Mouse (Mus musculus): Measurements from ENCODE around the gene Gfra4. TPM values are rescaled to one million over a fixed set of nuclear protein-coding genes. Genes with fewer than 3 reads are reported as not detected.

The Gfra4 gene
- polyA plus RNA-seq (2015; fragmentation: Nextera tagmentation; extraction: Ambion mirVana), result 9.8 and 10.9 TPM in 2 replicates

DNA sequence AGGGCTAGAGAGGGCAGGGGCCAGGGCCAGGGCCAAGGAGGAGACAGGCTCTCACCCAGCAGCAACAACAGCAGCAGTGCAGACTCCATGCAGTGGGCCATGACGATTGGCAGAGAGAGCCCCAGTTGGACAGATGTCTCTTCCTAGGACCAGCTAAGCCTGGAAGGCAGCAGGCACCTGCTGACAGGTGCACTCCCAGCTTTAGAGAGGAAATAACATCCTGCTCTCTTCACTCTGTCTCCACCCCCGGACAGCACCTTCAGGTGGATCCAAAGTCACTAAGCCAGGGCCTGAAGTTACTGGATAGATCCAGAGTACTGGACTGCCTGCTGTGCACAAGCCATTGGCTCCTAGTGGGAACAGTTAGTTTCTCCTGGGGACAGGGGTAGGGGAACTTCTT lies at the start of gene Gfra4:
Gene Gfra4, minus strand, starts transcription at position 101 of the 400 bp plus-strand sequence.
- H3K9ac ChIP-seq (ENCODE audit: low read length), result no peak within 1 kb of the TSS
- WGBS, result 74% methylated on average over 2 of the region's 2 CpGs
- no peaks in the 10 kb centered on the region for H3K9me3 ChIP-seq (replicated peaks; ENCODE audit: control insufficient read depth, low read length)
- peaks cover 16% of the 10 kb centered on the region for H3K4me1 ChIP-seq (ENCODE audit: control insufficient read depth, insufficient read depth, low read length)
- no peak within 1 kb of the TSS for H3K27ac ChIP-seq (ENCODE audit: low read length)
- no peak for ATAC-seq (ENCODE audit: insufficient read depth, low FRiP score)
- peaks cover 32% of the 10 kb centered on the region for H3K27me3 ChIP-seq (ENCODE audit: control insufficient read depth, insufficient read depth, low read length)
- H3K4me2 ChIP-seq (ENCODE audit: low read depth, low read length), result no peak within 1 kb of the TSS
- no peaks in the 10 kb centered on the region for H3K36me3 ChIP-seq (ENCODE audit: control insufficient read depth, insufficient read depth, low read length)
- H3K4me3 ChIP-seq (replicated peaks; ENCODE audit: low read length), result no peak within 1 kb of the TSS

DNA sequence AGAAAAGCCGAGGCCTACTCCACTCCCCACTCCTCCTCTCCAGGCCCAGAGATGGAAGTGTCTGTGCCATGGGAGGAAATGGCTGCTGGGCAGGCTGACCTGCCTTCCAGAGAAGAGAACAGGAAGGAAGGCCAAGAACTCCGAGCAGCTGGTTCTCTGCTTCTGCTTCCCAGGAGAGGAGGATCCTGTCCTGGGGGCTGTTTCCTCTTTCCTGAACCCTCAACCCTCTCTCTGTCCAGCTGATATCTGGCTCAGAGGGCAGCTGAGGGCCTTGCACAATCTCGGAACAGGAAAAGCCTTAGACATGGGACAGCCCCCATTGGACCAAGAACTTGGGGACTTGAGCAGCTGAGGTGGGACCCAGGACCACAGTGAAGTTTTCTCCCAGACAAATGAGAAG lies 48.0 kb upstream of the Gfra4 start:
- H3K4me3 ChIP-seq (replicated peaks; ENCODE audit: low read length), result no peak overlapping the region
- H3K27me3 ChIP-seq (ENCODE audit: control insufficient read depth, insufficient read depth, low read length), result no peaks in the 10 kb centered on the region
- no peaks in the 10 kb centered on the region for H3K36me3 ChIP-seq (ENCODE audit: control insufficient read depth, insufficient read depth, low read length)
- H3K9me3 ChIP-seq (replicated peaks; ENCODE audit: control insufficient read depth, low read length), result no peaks in the 10 kb centered on the region
- WGBS, result 69% methylated on average over 3 of the region's 3 CpGs
- no peak overlapping the region for H3K4me2 ChIP-seq (ENCODE audit: low read depth, low read length)
- no peak overlapping the region for H3K9ac ChIP-seq (ENCODE audit: low read length)
- ATAC-seq (ENCODE audit: insufficient read depth, low FRiP score), result no peak
- H3K27ac ChIP-seq (ENCODE audit: low read length), result no peak overlapping the region
- H3K4me1 ChIP-seq (ENCODE audit: control insufficient read depth, insufficient read depth, low read length), result peaks cover 3% of the 10 kb centered on the region

DNA sequence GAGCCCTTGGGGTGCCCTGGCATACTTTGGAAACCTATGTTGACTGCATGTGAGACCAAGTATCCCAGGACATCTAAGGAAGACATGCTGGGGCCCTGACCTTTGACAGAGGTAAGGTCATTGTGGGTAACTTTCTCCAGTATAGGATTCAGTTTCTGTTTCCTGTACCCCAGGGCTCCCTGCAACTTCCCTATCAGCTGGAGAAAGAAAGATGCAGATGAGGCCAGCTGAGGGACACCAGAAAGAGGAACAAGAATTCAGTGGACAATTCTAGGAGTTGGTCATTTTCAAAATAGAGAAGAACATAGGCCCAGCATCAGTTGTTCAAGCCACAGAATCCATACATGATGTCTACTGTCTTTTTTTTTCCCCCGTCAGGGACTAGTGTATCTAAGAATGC lies 46.7 kb upstream of the Gfra4 start:
- Histone ChIP-seq H3K4me1 (ENCODE audit: control insufficient read depth, insufficient read depth, low read length) (no peaks in the 10 kb centered on the region), H3K36me3 (ENCODE audit: control insufficient read depth, insufficient read depth, low read length) (no peaks in the 10 kb centered on the region), H3K27ac (ENCODE audit: low read length) (no peak overlapping the region), H3K27me3 (ENCODE audit: control insufficient read depth, insufficient read depth, low read length) (no peaks in the 10 kb centered on the region), H3K4me2 (ENCODE audit: low read depth, low read length) (no peak overlapping the region), H3K9ac (ENCODE audit: low read length) (no peak overlapping the region), H3K4me3 (replicated peaks; ENCODE audit: low read length) (no peak overlapping the region), H3K9me3 (replicated peaks; ENCODE audit: control insufficient read depth, low read length) (no peaks in the 10 kb centered on the region)
- 80% methylated on average over 1 of the region's 1 CpGs for WGBS
- ATAC-seq (ENCODE audit: insufficient read depth, low FRiP score), result no peak

DNA sequence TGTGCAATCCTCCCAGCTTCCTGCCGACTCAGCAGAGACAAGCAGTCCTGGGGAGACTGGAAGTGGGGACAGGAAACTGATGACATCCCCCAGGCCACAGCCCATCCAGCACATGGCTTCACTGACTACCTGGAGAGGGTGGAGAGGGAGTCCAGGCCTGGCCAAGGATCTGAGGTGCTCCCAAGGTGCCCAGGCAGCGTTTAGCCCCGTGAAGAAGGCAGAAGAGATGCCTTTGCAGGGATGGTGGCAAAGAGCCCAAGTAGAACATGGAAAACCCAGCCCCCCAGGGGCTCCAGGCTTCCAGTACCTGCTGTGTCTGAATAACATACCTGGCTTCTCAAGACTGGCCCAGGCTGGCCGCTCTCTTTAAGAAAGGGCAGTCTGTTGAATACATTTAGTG lies 45.7 kb upstream of the Gfra4 start:
- Histone ChIP-seq H3K4me2 (ENCODE audit: low read depth, low read length) (no peak overlapping the region), H3K9me3 (replicated peaks; ENCODE audit: control insufficient read depth, low read length) (no peaks in the 10 kb centered on the region), H3K9ac (ENCODE audit: low read length) (no peak overlapping the region), H3K27ac (ENCODE audit: low read length) (no peak overlapping the region), H3K36me3 (ENCODE audit: control insufficient read depth, insufficient read depth, low read length) (no peaks in the 10 kb centered on the region), H3K27me3 (ENCODE audit: control insufficient read depth, insufficient read depth, low read length) (no peaks in the 10 kb centered on the region), H3K4me1 (ENCODE audit: control insufficient read depth, insufficient read depth, low read length) (no peaks in the 10 kb centered on the region), H3K4me3 (replicated peaks; ENCODE audit: low read length) (no peak overlapping the region)
- WGBS, result 68% methylated on average over 4 of the region's 4 CpGs
- ATAC-seq (ENCODE audit: insufficient read depth, low FRiP score), result no peak

DNA sequence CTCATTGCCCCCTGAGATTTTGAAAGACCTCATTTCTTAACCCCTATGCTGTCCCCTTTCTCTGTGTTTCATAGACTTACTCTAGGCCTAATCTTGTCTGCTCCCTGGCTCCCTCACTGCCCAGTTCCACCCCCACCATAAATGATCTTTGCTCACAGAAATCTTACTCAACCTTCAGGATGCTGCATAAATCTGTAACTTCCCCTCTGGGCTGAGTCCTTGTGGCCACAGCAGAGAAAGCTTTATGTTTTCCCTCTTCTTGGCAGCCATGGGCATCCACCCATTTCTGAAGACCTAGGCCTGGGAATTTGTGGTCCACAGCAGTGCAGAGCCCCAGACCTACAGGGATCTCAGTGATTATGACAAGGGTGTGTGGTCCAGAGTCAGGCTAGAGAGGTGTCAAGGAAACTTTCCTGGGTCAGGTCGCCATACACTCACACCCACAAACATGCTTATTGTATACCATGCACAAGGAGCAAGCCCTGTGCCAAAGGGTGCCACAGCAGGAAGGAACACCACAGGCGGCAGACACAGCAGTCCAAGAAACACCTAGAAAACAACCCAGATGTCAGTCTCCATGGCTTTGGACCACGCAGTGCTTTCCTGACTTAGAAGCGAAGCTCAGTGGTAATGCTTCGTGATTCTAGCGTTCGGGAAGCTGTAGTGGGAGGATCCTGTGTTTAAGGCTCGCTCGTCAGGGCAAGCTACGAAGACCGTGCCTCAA lies 43.9 kb upstream of the Gfra4 start, which contains the start of gene Siglec1:
Gene Siglec1, minus strand, starts transcription at position 99 of the 724 bp plus-strand sequence.
- ATAC-seq (ENCODE audit: insufficient read depth, low FRiP score), result no peak
- H3K27me3 ChIP-seq (ENCODE audit: control insufficient read depth, insufficient read depth, low read length), result no peaks in the 10 kb centered on the region
- WGBS, result 77% methylated on average over 11 of the region's 11 CpGs
- H3K4me2 ChIP-seq (ENCODE audit: low read depth, low read length), result no peak within 1 kb of the TSS
- H3K9ac ChIP-seq (ENCODE audit: low read length), result no peak within 1 kb of the TSS
- H3K27ac ChIP-seq (ENCODE audit: low read length), result no peak within 1 kb of the TSS
- no peaks in the 10 kb centered on the region for H3K4me1 ChIP-seq (ENCODE audit: control insufficient read depth, insufficient read depth, low read length)
- H3K4me3 ChIP-seq (replicated peaks; ENCODE audit: low read length), result no peak within 1 kb of the TSS
- H3K36me3 ChIP-seq (ENCODE audit: control insufficient read depth, insufficient read depth, low read length), result no peaks in the 10 kb centered on the region
- no peaks in the 10 kb centered on the region for H3K9me3 ChIP-seq (replicated peaks; ENCODE audit: control insufficient read depth, low read length)

DNA sequence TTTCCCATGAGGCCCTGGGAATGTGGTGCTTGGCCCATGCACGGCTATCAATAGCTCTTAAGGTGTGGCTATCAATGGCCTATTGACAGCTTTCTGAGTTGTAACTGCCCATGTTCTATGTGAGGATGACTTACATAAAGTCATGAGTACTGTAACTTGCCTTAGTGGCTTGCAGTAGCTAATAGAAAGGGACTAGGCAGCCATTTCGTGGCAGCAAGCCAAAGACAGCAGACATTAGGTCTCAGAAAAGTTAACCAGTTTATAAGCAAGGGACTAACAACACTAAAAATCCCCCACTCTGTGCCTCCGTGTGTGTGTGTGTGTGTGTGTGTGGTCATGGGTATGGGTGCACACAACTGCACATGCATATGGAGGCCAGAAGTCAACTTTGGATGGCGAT lies 41.3 kb upstream of the Gfra4 start:
- H3K9ac ChIP-seq (ENCODE audit: low read length), result no peak overlapping the region
- H3K27me3 ChIP-seq (ENCODE audit: control insufficient read depth, insufficient read depth, low read length), result no peaks in the 10 kb centered on the region
- no peak overlapping the region for H3K4me2 ChIP-seq (ENCODE audit: low read depth, low read length)
- H3K27ac ChIP-seq (ENCODE audit: low read length), result no peak overlapping the region
- H3K4me3 ChIP-seq (replicated peaks; ENCODE audit: low read length), result no peak overlapping the region
- H3K36me3 ChIP-seq (ENCODE audit: control insufficient read depth, insufficient read depth, low read length), result no peaks in the 10 kb centered on the region
- no peaks in the 10 kb centered on the region for H3K4me1 ChIP-seq (ENCODE audit: control insufficient read depth, insufficient read depth, low read length)
- ATAC-seq (ENCODE audit: insufficient read depth, low FRiP score), result no peak
- 76% methylated on average over 4 of the region's 4 CpGs for WGBS
- no peaks in the 10 kb centered on the region for H3K9me3 ChIP-seq (replicated peaks; ENCODE audit: control insufficient read depth, low read length)

DNA sequence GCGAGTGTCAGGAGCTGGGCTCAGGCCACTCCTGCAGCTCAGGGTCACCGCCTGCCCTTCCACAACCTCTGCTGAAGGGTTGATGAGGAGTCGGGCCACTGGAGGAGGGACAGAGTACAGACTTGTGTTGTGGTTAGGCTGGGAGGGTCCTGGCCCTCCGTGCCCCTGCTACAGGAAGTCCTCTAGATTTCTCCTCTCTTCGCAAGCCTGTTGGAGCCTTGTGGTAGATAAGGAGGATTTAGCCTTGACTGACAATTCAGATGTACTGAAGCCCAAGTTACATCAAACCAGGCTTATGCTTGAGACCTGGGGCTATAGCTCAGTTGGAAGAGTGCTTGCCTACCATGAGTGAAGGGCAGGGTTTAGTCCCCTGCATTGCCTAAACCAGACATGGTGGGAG lies 37.6 kb upstream of the Gfra4 start:
- Histone ChIP-seq H3K27me3 (ENCODE audit: control insufficient read depth, insufficient read depth, low read length) (no peaks in the 10 kb centered on the region), H3K4me1 (ENCODE audit: control insufficient read depth, insufficient read depth, low read length) (no peaks in the 10 kb centered on the region), H3K9me3 (replicated peaks; ENCODE audit: control insufficient read depth, low read length) (no peaks in the 10 kb centered on the region), H3K36me3 (ENCODE audit: control insufficient read depth, insufficient read depth, low read length) (no peaks in the 10 kb centered on the region), H3K9ac (ENCODE audit: low read length) (no peak overlapping the region), H3K4me3 (replicated peaks; ENCODE audit: low read length) (no peak overlapping the region), H3K27ac (ENCODE audit: low read length) (no peak overlapping the region), H3K4me2 (ENCODE audit: low read depth, low read length) (no peak overlapping the region)
- 70% methylated on average over 5 of the region's 5 CpGs for WGBS
- no peak for ATAC-seq (ENCODE audit: insufficient read depth, low FRiP score)

DNA sequence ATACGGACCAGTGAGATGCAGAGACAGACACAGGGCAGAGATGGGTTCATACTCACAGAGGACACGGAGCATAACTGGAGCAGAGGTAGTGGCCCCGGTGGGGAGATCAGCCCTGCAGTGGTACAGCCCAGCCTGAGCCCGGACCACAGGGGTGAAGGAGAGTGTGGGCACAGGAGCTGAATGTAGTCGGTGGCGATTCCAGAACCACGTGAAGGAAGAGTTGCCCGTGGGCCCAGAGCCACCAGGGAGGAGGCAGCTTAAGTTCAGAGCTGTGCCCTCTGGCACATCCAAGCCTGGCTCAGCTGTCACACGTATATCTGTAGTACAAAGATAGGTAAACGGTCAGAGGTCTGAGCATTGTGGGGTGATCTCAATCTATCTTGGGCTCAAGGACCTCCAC lies 29.6 kb upstream of the Gfra4 start:
- 85% methylated on average over 10 of the region's 10 CpGs for WGBS
- Histone ChIP-seq H3K4me1 (ENCODE audit: control insufficient read depth, insufficient read depth, low read length) (no peaks in the 10 kb centered on the region; the same call in 1 of the 2 replicates), H3K4me2 (ENCODE audit: low read depth, low read length) (no peak overlapping the region), H3K9me3 (replicated peaks; ENCODE audit: control insufficient read depth, low read length) (no peaks in the 10 kb centered on the region), H3K4me3 (replicated peaks; ENCODE audit: low read length) (no peak overlapping the region), H3K36me3 (ENCODE audit: control insufficient read depth, insufficient read depth, low read length) (no peaks in the 10 kb centered on the region), H3K27ac (ENCODE audit: low read length) (no peak overlapping the region), H3K9ac (ENCODE audit: low read length) (no peak overlapping the region), H3K27me3 (ENCODE audit: control insufficient read depth, insufficient read depth, low read length) (no peaks in the 10 kb centered on the region)
- no peak for ATAC-seq (ENCODE audit: insufficient read depth, low FRiP score)

DNA sequence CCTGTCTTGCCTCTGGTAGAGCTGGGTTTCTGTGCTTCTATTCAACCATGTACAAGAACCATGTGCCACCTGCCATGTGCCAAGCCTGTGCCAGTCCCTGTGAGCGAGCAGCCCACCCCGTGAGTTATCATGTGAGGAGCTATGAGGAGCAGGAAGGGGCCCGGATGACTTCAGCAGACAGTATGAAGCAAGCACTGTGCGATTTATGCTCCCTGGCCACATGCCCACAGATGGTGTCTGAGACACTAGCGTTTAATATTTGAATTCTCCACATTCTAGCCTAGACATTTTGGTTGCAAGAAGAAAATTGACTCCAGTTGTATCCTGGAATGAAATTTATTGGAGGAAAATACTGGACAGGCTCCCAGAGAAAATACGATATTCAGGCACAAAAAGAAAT lies 24.6 kb upstream of the Gfra4 start:
- H3K9ac ChIP-seq (ENCODE audit: low read length), result no peak overlapping the region
- H3K36me3 ChIP-seq (ENCODE audit: control insufficient read depth, insufficient read depth, low read length), result no peaks in the 10 kb centered on the region
- 0 out of 2 replicates have a peak, but pooled peaks cover 4% of the 10 kb centered on the region for H3K27me3 ChIP-seq (ENCODE audit: control insufficient read depth, insufficient read depth, low read length)
- no peak for ATAC-seq (ENCODE audit: insufficient read depth, low FRiP score)
- no peak overlapping the region for H3K4me2 ChIP-seq (ENCODE audit: low read depth, low read length)
- peaks cover 2% of the 10 kb centered on the region; the same call in 1 of the 2 replicates for H3K4me1 ChIP-seq (ENCODE audit: control insufficient read depth, insufficient read depth, low read length)
- 54% methylated on average over 6 of the region's 6 CpGs for WGBS
- H3K9me3 ChIP-seq (replicated peaks; ENCODE audit: control insufficient read depth, low read length), result no peaks in the 10 kb centered on the region
- no peak overlapping the region for H3K4me3 ChIP-seq (replicated peaks; ENCODE audit: low read length)
- no peak overlapping the region for H3K27ac ChIP-seq (ENCODE audit: low read length)

All from stomach, embryonic 16.5 days (tissue).